Mouse (Mus musculus) erythroblast, embryonic 14.5 days (primary cell): ENCODE measurements around the gene Gm19402. TPM values are rescaled to one million over a fixed set of nuclear protein-coding genes. Genes with fewer than 3 reads are reported as not detected.
"Not testable (repeated sequence)": the region's sequence is repeated elsewhere in the genome, so short reads cannot be mapped to it uniquely, and the experiment has no call there.

Experiments used
- H3K27me3 ChIP-seq: 2 replicates; pipeline ENCODE4 v1.6.1; 2012; ENCODE audit warnings: inconsistent platforms; ENCODE audit not compliant: control insufficient read depth
- H3K36me3 ChIP-seq: 2 replicates; pipeline ENCODE4 v1.6.1; 2012; ENCODE audit warnings: mild to moderate bottlenecking, inconsistent platforms; ENCODE audit not compliant: control insufficient read depth
- H3K4me1 ChIP-seq: 2 replicates; pipeline ENCODE4 v1.6.1; 2012; ENCODE audit warnings: inconsistent platforms; ENCODE audit not compliant: control insufficient read depth
- H3K4me3 ChIP-seq: replicated peaks from 2 replicates; pipeline ENCODE3; 2012; ENCODE audit warnings: moderate library complexity, mild to moderate bottlenecking, inconsistent platforms
- H3K9me3 ChIP-seq: 2 replicates; pipeline ENCODE4 v1.6.1; 2012; ENCODE audit warnings: low read length, inconsistent platforms, mixed read lengths; ENCODE audit not compliant: control insufficient read depth
- GATA1 ChIP-seq: IDR thresholded peaks from 2 replicates; pipeline ENCODE4 v1.6.1; 2012; ENCODE audit warnings: low read length, inconsistent platforms, mixed read lengths
- TAL1 ChIP-seq: IDR thresholded peaks from 3 replicates; pipeline ENCODE4 v1.6.1; 2012; ENCODE audit warnings: low read length, inconsistent platforms, mixed read lengths
- polyA plus RNA-seq: library from polyadenylated mRNA; stranded (reverse); fragments of >175 nt; gene quantifications from 2 replicates; pipeline ENCODE4 v1.2.3, GENCODE M21; 2012

Gene Gm19402
- polyA plus RNA-seq = not detected in 2 replicates

GRCm38 (mm10) chr10:77690356-77690807 is at the start of gene Gm19402:
Gm19402 (minus strand) TSS chr10:77690757.
- H3K27me3 ChIP-seq = peaks cover 42% of the 10 kb centered on the region
- H3K4me3 ChIP-seq, H3K36me3 ChIP-seq, H3K4me1 ChIP-seq, H3K9me3 ChIP-seq: not testable (repeated sequence)

- no peak for TF ChIP-seq GATA1
- TF ChIP-seq TAL1 = no peak
- H3K27me3 ChIP-seq = no peaks in the 10 kb centered on the region
- peaks cover 6% of the 10 kb centered on the region for H3K9me3 ChIP-seq
Observed at GRCm38 (mm10) chr10:77738929-77739328, 48.4 kb upstream of the Gm19402 start.

GRCm38 (mm10) chr10:77735928-77736327 is 45.4 kb upstream of the Gm19402 start:
- Histone ChIP-seq H3K27me3 (no peaks in the 10 kb centered on the region), H3K4me1 (no peaks in the 10 kb centered on the region), H3K36me3 (no peaks in the 10 kb centered on the region), H3K4me3 (no peak overlapping the region), H3K9me3 (peaks cover 6% of the 10 kb centered on the region)
- TF ChIP-seq TAL1 (no peak), GATA1 (no peak)

More at GRCm38 (mm10) chr10:77738929-77739328, 48.4 kb upstream of the Gm19402 start:
- no peaks in the 10 kb centered on the region for H3K4me1 ChIP-seq
- no peaks in the 10 kb centered on the region for H3K36me3 ChIP-seq
- H3K4me3 ChIP-seq = no peak overlapping the region

GRCm38 (mm10) chr10:77729241-77729640 is 38.7 kb upstream of the Gm19402 start:
- H3K36me3 ChIP-seq = no peaks in the 10 kb centered on the region
- TF ChIP-seq TAL1 = no peak
- TF ChIP-seq GATA1 = no peak

GRCm38 (mm10) chr10:77728280-77728679 is 37.7 kb upstream of the Gm19402 start:
- TF ChIP-seq GATA1 = no peak
- TF ChIP-seq TAL1 = no peak
- H3K9me3 ChIP-seq = no peaks in the 10 kb centered on the region
- H3K4me1 ChIP-seq = no peaks in the 10 kb centered on the region
- no peaks in the 10 kb centered on the region for H3K36me3 ChIP-seq
- H3K4me3 ChIP-seq = no peak overlapping the region
- no peaks in the 10 kb centered on the region for H3K27me3 ChIP-seq

More at GRCm38 (mm10) chr10:77729241-77729640, 38.7 kb upstream of the Gm19402 start:
- Histone ChIP-seq H3K4me3 (no peak overlapping the region), H3K9me3 (no peaks in the 10 kb centered on the region), H3K27me3 (no peaks in the 10 kb centered on the region), H3K4me1 (no peaks in the 10 kb centered on the region)

GRCm38 (mm10) chr10:77726186-77726585 is 35.6 kb upstream of the Gm19402 start, which contains the start of gene Gm10100:
Gm10100 (plus strand) TSS chr10:77726486.
- no peaks in the 10 kb centered on the region for H3K9me3 ChIP-seq
- no peaks in the 10 kb centered on the region for H3K4me1 ChIP-seq
- no peaks in the 10 kb centered on the region for H3K27me3 ChIP-seq
- TF ChIP-seq TAL1 = no peak
- TF ChIP-seq GATA1 = no peak
- no peak within 1 kb of the TSS for H3K4me3 ChIP-seq
- H3K36me3 ChIP-seq = no peaks in the 10 kb centered on the region

- Histone ChIP-seq H3K36me3 (no peaks in the 10 kb centered on the region), H3K9me3 (peaks cover 7% of the 10 kb centered on the region), H3K4me1 (no peaks in the 10 kb centered on the region), H3K4me3 (no peak overlapping the region), H3K27me3 (no peaks in the 10 kb centered on the region)
- no peak for TF ChIP-seq TAL1
- no peak for TF ChIP-seq GATA1
Observed at GRCm38 (mm10) chr10:77724855-77725254, 34.3 kb upstream of the Gm19402 start.

GRCm38 (mm10) chr10:77720299-77720698 is 29.7 kb upstream of the Gm19402 start, which contains the start of gene Krtap12-1:
Krtap12-1 (plus strand) TSS chr10:77720599.
- H3K9me3 ChIP-seq, H3K4me1 ChIP-seq, H3K4me3 ChIP-seq, H3K27me3 ChIP-seq, H3K36me3 ChIP-seq: not testable (repeated sequence)

GRCm38 (mm10) chr10:77715507-77715906 is 24.9 kb upstream of the Gm19402 start, which contains the start of gene Gm10142:
Gm10142 (plus strand) TSS chr10:77715807.
- no peak within 1 kb of the TSS for H3K4me3 ChIP-seq
- H3K27me3 ChIP-seq = no peaks in the 10 kb centered on the region
- TF ChIP-seq GATA1 (no peak), TAL1 (no peak)
- H3K9me3 ChIP-seq = peaks cover 10% of the 10 kb centered on the region
- H3K4me1 ChIP-seq = no peaks in the 10 kb centered on the region
- no peaks in the 10 kb centered on the region for H3K36me3 ChIP-seq

GRCm38 (mm10) chr10:77713734-77714133 is 23.2 kb upstream of the Gm19402 start:
- TF ChIP-seq TAL1 = no peak
- TF ChIP-seq GATA1 = no peak
- no peaks in the 10 kb centered on the region for H3K27me3 ChIP-seq
- no peaks in the 10 kb centered on the region for H3K36me3 ChIP-seq
- no peaks in the 10 kb centered on the region for H3K4me1 ChIP-seq
- peaks cover 5% of the 10 kb centered on the region for H3K9me3 ChIP-seq
- H3K4me3 ChIP-seq = no peak overlapping the region

- H3K4me3 ChIP-seq, H3K36me3 ChIP-seq, H3K27me3 ChIP-seq, H3K4me1 ChIP-seq: not testable (repeated sequence)
- H3K9me3 ChIP-seq = peaks cover 10% of the 10 kb centered on the region
Observed at GRCm38 (mm10) chr10:77711157-77711556, 20.6 kb upstream of the Gm19402 start, which contains the start of gene Gm10024. Gm10024 (plus strand) TSS chr10:77711457.
